Mouse (Mus musculus) stomach, embryonic 14.5 days (tissue): ENCODE results near the gene Cadm1. TPM values are rescaled to one million over a fixed set of nuclear protein-coding genes. Genes with fewer than 3 reads are reported as not detected.
A peak's percentile ranks its signal among the peaks of the same experiment; 100 is the strongest.

Source experiments
- ATAC-seq: fragments of 200-750 bp; cut with Nextera tagmentation; 2 replicates; pipeline ENCODE4 v1.8.0; 2017; ENCODE audit warnings: low read depth, moderate TSS enrichment; ENCODE audit not compliant: insufficient number of reproducible peaks, insufficient read depth, low FRiP score
- H3K27ac ChIP-seq: fragments of 300-500 bp; sonication (generic); 2 replicates; pipeline ENCODE4 v1.5.1; 2014; ENCODE audit warnings: mild to moderate bottlenecking, low read length, moderate library complexity, mixed read lengths
- H3K27me3 ChIP-seq: fragments of 300-500 bp; sonication (generic); 2 replicates; pipeline ENCODE4 v1.6.1; 2014; ENCODE audit warnings: low read length, control low read depth, mixed read lengths; ENCODE audit not compliant: control insufficient read depth, insufficient read depth
- H3K36me3 ChIP-seq: fragments of 300-500 bp; sonication (generic); 2 replicates; pipeline ENCODE4 v1.6.1; 2014; ENCODE audit warnings: mild to moderate bottlenecking, control low read depth, low read length, moderate library complexity, mixed read lengths; ENCODE audit not compliant: control insufficient read depth, insufficient read depth
- H3K4me1 ChIP-seq: fragments of 300-500 bp; sonication (generic); 2 replicates; pipeline ENCODE4 v1.6.1; 2014; ENCODE audit warnings: low read length, control low read depth, mixed read lengths; ENCODE audit not compliant: control insufficient read depth, insufficient read depth
- H3K4me2 ChIP-seq: fragments of 300-500 bp; sonication (generic); replicated peaks from 2 replicates; pipeline ENCODE4 v1.6.1; 2014; ENCODE audit warnings: low read depth, low read length, control low read depth
- H3K4me3 ChIP-seq: fragments of 300-500 bp; sonication (generic); 2 replicates; pipeline ENCODE4 v1.5.1; 2014; ENCODE audit warnings: low read depth, low read length, control low read depth
- H3K9ac ChIP-seq: fragments of 300-500 bp; sonication (generic); replicated peaks from 2 replicates; pipeline ENCODE4 v1.6.1; 2014; ENCODE audit warnings: low read depth, mild to moderate bottlenecking, control low read depth, low read length, moderate library complexity, mixed read lengths
- H3K9me3 ChIP-seq: fragments of 300-500 bp; sonication (generic); 2 replicates; pipeline ENCODE4 v1.6.1; 2016; ENCODE audit warnings: low read depth, low read length, control low read depth; ENCODE audit not compliant: control insufficient read depth
- WGBS: fragments of 180-500 bp; shearing (Covaris S2); extraction: QIAGEN DNeasy Blood & Tissue Kit; methylation state at CpG from one replicate; pipeline ENCODE4 v1.1.7; 2014; 5-methylcytosine and 5-hydroxymethylcytosine counted together
- polyA plus RNA-seq: library from polyadenylated mRNA; unstranded; fragments of >200 nt; fragmentation: Nextera tagmentation; extraction: Ambion mirVana; gene quantifications from 2 replicates; pipeline ENCODE4 v1.2.1, GENCODE M21; 2014

The Cadm1 gene
- polyA plus RNA-seq, 1 experiment from 2014 or later, result 70.5 TPM

GRCm38 (mm10) chr9:47651431-47651830 lies 121.5 kb downstream of the Cadm1 start:
- no peaks in the 10 kb centered on the region for H3K9me3 ChIP-seq
- no peaks in the 10 kb centered on the region for H3K36me3 ChIP-seq
- no peak overlapping the region for H3K4me3 ChIP-seq
- H3K27ac ChIP-seq, result no peak overlapping the region
- no peak for ATAC-seq
- H3K4me2 ChIP-seq, result no peak overlapping the region
- 83% methylated on average over 11 of the region's 11 CpGs for WGBS
- H3K27me3 ChIP-seq, result no peaks in the 10 kb centered on the region
- no peak overlapping the region for H3K9ac ChIP-seq
- H3K4me1 ChIP-seq, result no peaks in the 10 kb centered on the region

- no peak overlapping the region for H3K4me3 ChIP-seq
- WGBS, result 86% methylated on average over 5 of the region's 5 CpGs
- H3K27ac ChIP-seq, result no peak overlapping the region
- H3K36me3 ChIP-seq, result no peaks in the 10 kb centered on the region
- H3K9ac ChIP-seq, result no peak overlapping the region
- ATAC-seq, result no peak
- H3K4me1 ChIP-seq, result no peaks in the 10 kb centered on the region
- H3K9me3 ChIP-seq, result no peaks in the 10 kb centered on the region
- no peak overlapping the region for H3K4me2 ChIP-seq
- no peaks in the 10 kb centered on the region for H3K27me3 ChIP-seq
Observed at GRCm38 (mm10) chr9:47652203-47652602, 122.2 kb downstream of the Cadm1 start.

DNA sequence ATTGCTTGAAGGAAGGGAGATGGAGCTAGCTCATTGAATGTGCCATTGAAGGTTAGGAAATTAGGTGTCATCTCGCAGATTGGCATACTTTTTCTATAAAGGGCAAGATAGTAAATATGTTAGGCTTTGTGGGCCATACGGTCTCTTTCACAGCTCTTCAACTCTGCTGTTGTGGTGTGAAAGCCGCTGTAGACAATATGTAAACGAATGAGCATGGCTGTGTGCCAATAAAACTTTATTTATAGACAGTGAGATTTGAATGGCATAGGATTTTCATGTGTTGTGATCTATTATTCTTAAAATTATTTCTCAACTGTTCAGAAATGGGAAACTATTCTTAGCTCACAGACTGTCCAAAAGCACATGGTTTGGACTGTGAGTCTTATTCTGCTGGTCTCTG lies 123.0 kb downstream of the Cadm1 start:
- Histone ChIP-seq H3K36me3 (no peaks in the 10 kb centered on the region), H3K27ac (no peak overlapping the region), H3K9me3 (no peaks in the 10 kb centered on the region), H3K9ac (no peak overlapping the region), H3K4me1 (no peaks in the 10 kb centered on the region), H3K4me3 (no peak overlapping the region), H3K4me2 (no peak overlapping the region), H3K27me3 (no peaks in the 10 kb centered on the region)
- 62% methylated on average over 4 of the region's 4 CpGs for WGBS
- no peak for ATAC-seq

DNA sequence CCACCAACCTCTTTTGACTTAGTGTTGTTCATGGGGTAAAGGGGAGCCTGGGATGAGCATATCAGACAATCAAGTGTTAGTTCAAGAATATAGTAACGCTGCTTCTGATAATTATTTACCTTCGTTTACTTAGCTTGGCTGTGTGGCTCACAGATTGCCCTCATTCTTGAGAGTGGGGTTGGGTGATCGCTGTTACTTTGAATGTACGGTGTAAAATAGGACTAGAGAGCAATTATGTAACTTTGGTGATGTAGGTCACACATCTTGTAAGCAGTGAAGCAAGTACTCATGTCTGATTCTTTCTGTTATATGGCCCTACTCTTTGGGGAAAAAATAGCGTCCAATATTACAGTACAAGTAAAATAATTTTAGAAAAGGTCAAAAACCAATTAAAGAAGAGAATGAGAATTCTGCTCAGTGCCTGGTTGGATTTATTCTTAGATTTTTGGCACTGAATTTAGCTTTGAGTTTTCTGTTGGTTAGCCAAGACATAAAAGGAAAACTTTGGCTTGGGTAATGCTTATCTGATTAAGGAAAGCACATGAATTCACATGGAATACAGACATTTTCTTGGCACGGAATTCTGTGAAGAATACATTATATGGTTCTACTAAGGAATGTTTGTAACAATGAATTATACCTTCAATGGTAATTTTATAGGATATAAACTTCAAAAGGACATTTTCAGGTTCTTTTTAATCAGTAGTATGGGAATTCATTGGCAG lies 129.6 kb downstream of the Cadm1 start:
- WGBS, result 87% methylated on average over 6 of the region's 6 CpGs
- Histone ChIP-seq H3K4me2 (no peak overlapping the region), H3K36me3 (no peaks in the 10 kb centered on the region)

GRCm38 (mm10) chr9:47661611-47662010 lies 131.6 kb downstream of the Cadm1 start:
- 91% methylated on average over 7 of the region's 7 CpGs for WGBS

More for the DNA sequence above, 129.6 kb downstream of the Cadm1 start:
- Histone ChIP-seq H3K4me1 (no peaks in the 10 kb centered on the region), H3K4me3 (no peak overlapping the region), H3K27me3 (no peaks in the 10 kb centered on the region), H3K9ac (no peak overlapping the region), H3K27ac (no peak overlapping the region), H3K9me3 (no peaks in the 10 kb centered on the region)
- ATAC-seq, result no peak

GRCm38 (mm10) chr9:47669206-47669605 lies 139.2 kb downstream of the Cadm1 start:
- 75% methylated on average over 4 of the region's 4 CpGs for WGBS
- ATAC-seq, result no peak

More at GRCm38 (mm10) chr9:47661611-47662010, 131.6 kb downstream of the Cadm1 start:
- Histone ChIP-seq H3K9me3 (no peaks in the 10 kb centered on the region), H3K27me3 (no peaks in the 10 kb centered on the region), H3K4me3 (no peak overlapping the region), H3K4me1 (no peaks in the 10 kb centered on the region), H3K27ac (no peak overlapping the region), H3K4me2 (no peak overlapping the region), H3K9ac (no peak overlapping the region), H3K36me3 (no peaks in the 10 kb centered on the region)
- ATAC-seq, result no peak

GRCm38 (mm10) chr9:47671617-47672016 lies 141.6 kb downstream of the Cadm1 start:
- H3K27ac ChIP-seq, result no peak overlapping the region
- no peak overlapping the region for H3K9ac ChIP-seq
- no peaks in the 10 kb centered on the region for H3K9me3 ChIP-seq
- H3K36me3 ChIP-seq, result no peaks in the 10 kb centered on the region
- no peaks in the 10 kb centered on the region for H3K27me3 ChIP-seq
- no peak overlapping the region for H3K4me2 ChIP-seq
- no peak for ATAC-seq
- no peak overlapping the region for H3K4me3 ChIP-seq
- H3K4me1 ChIP-seq, result peaks cover 13% of the 10 kb centered on the region
- WGBS, result 68% methylated on average over 11 of the region's 11 CpGs

More at GRCm38 (mm10) chr9:47669206-47669605, 139.2 kb downstream of the Cadm1 start:
- Histone ChIP-seq H3K27ac (no peak overlapping the region), H3K36me3 (no peaks in the 10 kb centered on the region), H3K4me1 (no peaks in the 10 kb centered on the region), H3K9me3 (no peaks in the 10 kb centered on the region), H3K4me3 (no peak overlapping the region), H3K9ac (no peak overlapping the region), H3K4me2 (no peak overlapping the region), H3K27me3 (no peaks in the 10 kb centered on the region)

DNA sequence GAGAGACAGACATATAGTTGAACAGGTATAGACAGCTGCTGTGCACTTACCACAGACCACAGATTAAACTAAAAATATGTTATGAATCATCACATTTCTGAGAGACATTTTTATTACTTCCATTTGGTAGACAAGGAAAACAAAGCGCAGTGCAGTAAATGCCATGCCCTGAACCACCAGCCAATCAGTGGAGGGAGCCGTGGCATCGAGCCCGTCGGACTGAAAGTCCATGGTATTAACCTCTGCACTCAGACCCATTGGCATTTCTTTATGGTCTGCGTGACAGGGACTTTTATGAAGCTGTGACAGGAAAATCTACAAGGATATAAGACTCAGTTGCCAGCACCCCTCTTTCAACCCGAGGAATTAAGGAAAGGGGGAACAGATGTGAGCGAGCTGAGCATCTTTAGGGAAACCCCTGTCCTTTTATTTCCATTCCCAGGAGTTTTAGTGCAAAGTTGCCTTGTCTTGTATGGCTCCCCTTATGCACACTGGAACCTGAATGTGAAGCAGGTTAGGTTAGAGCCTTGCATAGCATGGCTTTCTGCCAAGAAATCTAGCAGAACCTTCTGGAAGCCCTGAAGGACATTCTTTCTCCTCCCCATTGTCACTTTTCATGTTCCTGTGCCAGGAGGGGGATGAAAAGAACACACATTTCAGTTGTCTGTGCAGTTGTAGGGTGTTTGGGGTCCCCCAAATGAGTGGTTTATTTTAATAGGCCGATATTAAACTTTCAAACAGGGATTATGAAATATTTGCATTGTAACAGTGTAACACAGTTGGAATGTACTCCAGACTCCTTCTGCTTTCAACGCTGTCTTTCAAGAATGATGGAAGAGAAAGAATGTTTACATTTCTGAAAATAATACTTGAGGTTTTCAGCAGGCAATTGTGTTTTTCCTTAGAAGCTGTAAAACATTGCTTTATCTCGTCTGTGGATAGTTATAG lies 145.1 kb downstream of the Cadm1 start:
- Histone ChIP-seq H3K27me3 (no peaks in the 10 kb centered on the region), H3K9me3 (no peaks in the 10 kb centered on the region), H3K4me1 (peaks cover 13% of the 10 kb centered on the region), H3K27ac (no peak overlapping the region), H3K4me3 (no peak overlapping the region), H3K36me3 (no peaks in the 10 kb centered on the region), H3K4me2 (no peak overlapping the region), H3K9ac (no peak overlapping the region)
- ATAC-seq, result 0 out of 2 replicates have a peak, but pooled peaks have one; percentile 23
- 41% methylated on average over 11 of the region's 11 CpGs for WGBS
